Comparison of ENCODE assay signal across 11 mouse cellular contexts in genomic region chr11:16941103-16941793, GRCm38 (mm10). TPM values are rescaled to one million over a fixed set of nuclear protein-coding genes. Genes with fewer than 3 reads are reported as not detected.
A peak's percentile ranks its signal among the peaks of the same experiment; 100 is the strongest.
DNase-seq lines count a peak whose midpoint lies in the region; ATAC-seq and TF ChIP-seq lines count a peak whose summit lies in the region.
"Had no signal": no experiment of that assay in that cellular context is flagged by ENCODE, and none has a peak within 500 bp of the region (broad histone marks: within the 10 kb centered on the region; RNA-seq: fewer than 3 reads in every experiment).

No protein-coding gene starts in this region.

- H3K9me3 ChIP-seq in forebrain, postnatal 0 days (ENCODE audit: low read length): no peaks in the 10 kb centered on the region
- H3K9me3 ChIP-seq in stomach, postnatal 0 days (ENCODE audit: control insufficient read depth, low read length): no peaks in the 10 kb centered on the region
- H3K9me3 ChIP-seq: G1E; lung, embryonic 15.5 days had no signal

- peak; percentile 13; the same call in 1 of the 2 replicates for TF ChIP-seq CTCF in forebrain, postnatal 0 days (IDR thresholded peaks at IDR 0.05; ENCODE audit: low read depth)
- peak; percentile 30 for TF ChIP-seq CTCF in stomach, postnatal 0 days (IDR thresholded peaks at IDR 0.05; ENCODE audit: low read depth)

- H3K4me1 ChIP-seq in forebrain, postnatal 0 days (ENCODE audit: insufficient read depth): no peaks in the 10 kb centered on the region
- no peaks in the 10 kb centered on the region for H3K4me1 ChIP-seq in stomach, postnatal 0 days (replicated peaks; ENCODE audit: control insufficient read depth, insufficient read depth)

- H3K9ac ChIP-seq in forebrain, postnatal 0 days: no peak overlapping the region
- no peak overlapping the region for H3K9ac ChIP-seq in stomach, postnatal 0 days (ENCODE audit: low read length)
- H3K9ac ChIP-seq: lung, embryonic 15.5 days had no signal

- no peaks in the 10 kb centered on the region for H3K27me3 ChIP-seq in forebrain, postnatal 0 days (ENCODE audit: insufficient read depth, low read length)
- H3K27me3 ChIP-seq in stomach, postnatal 0 days (ENCODE audit: control insufficient read depth, insufficient read depth, low read length): no peaks in the 10 kb centered on the region
- H3K27me3 ChIP-seq: lung, embryonic 15.5 days had no signal

- TF ChIP-seq EP300 in stomach, postnatal 0 days (optimal IDR thresholded peaks at IDR 0.05): no peak

- no peak overlapping the region for H3K4me3 ChIP-seq in forebrain, postnatal 0 days (ENCODE audit: low read depth, low read length)
- no peak overlapping the region for H3K4me3 ChIP-seq in stomach, postnatal 0 days (ENCODE audit: low read depth, low read length)
- H3K4me3 ChIP-seq: lung, embryonic 15.5 days had no signal

- peak; percentile 18 for DNase-seq in ovary, postnatal 36 days (ENCODE audit: low spot score)
- no peak for DNase-seq in ovary, postnatal 10 days (ENCODE audit: low spot score)
- peak; percentile 51 for DNase-seq in forebrain, postnatal 0 days
- no peak for DNase-seq in stomach, postnatal 0 days (ENCODE audit: low spot score)
- no peak for DNase-seq in gastrocnemius, postnatal 10 days
- DNase-seq in natural killer cell, adult 2 months (ENCODE audit: low spot score in 2 of 2): no peak
- DNase-seq: adrenal gland, postnatal 10 days; thymus, postnatal 14 days had no signal

- H3K36me3 ChIP-seq in forebrain, postnatal 0 days (ENCODE audit: insufficient read depth): no peaks in the 10 kb centered on the region
- H3K36me3 ChIP-seq in stomach, postnatal 0 days (ENCODE audit: control insufficient read depth, insufficient read depth, low read length): no peaks in the 10 kb centered on the region
- H3K36me3 ChIP-seq: G1E; lung, embryonic 15.5 days had no signal

- 33% methylated on average over 4 of the region's 4 CpGs for WGBS in forebrain, postnatal 0 days
- 39% methylated on average over 4 of the region's 4 CpGs for WGBS in stomach, postnatal 0 days

- ATAC-seq in forebrain, postnatal 0 days: peak; percentile 87
- ATAC-seq in megakaryocyte, adult 5-6 weeks (ENCODE audit: poor library complexity, severe bottlenecking): peak; percentile 62
- no peak for ATAC-seq in stomach, postnatal 0 days (ENCODE audit: low FRiP score, low TSS enrichment)

- no peak overlapping the region for H3K4me2 ChIP-seq in forebrain, postnatal 0 days (ENCODE audit: low read depth)
- no peak overlapping the region for H3K4me2 ChIP-seq in stomach, postnatal 0 days (replicated peaks; ENCODE audit: low read depth)
- H3K4me2 ChIP-seq: lung, embryonic 15.5 days had no signal

- H3K27ac ChIP-seq in forebrain, postnatal 0 days (ENCODE audit: low read depth, low read length): peak overlapping the region; percentile 15; the same call in 1 of the 2 replicates
- H3K27ac ChIP-seq in stomach, postnatal 0 days (replicated peaks): no peak overlapping the region
- H3K27ac ChIP-seq: lung, embryonic 15.5 days had no signal

RNA-seq across cellular contexts. Expression of gene Fbxo48, which starts 9.9 kb away (rescaled TPM):
- total RNA-seq in forebrain, postnatal 0 days (2014; rRNA removed): 1.7 and 2.1 TPM in 2 replicates
- 0.21 and 0.39 TPM in 2 replicates for polyA plus RNA-seq in forebrain, postnatal 0 days (2015; fragmentation: Nextera tagmentation; extraction: Ambion mirVana)
- total RNA-seq in megakaryocyte, adult 5-6 weeks (2015): 10.6 and 11.4 TPM in 2 replicates
- 11.3 and 12.2 TPM in 2 replicates for total RNA-seq in megakaryocyte, adult 5-6 weeks (2017)
- polyA plus RNA-seq in stomach, postnatal 0 days (2015; fragmentation: Nextera tagmentation; extraction: Ambion mirVana): 0.21 and 0.35 TPM in 2 replicates
- total RNA-seq in gastrocnemius, postnatal 10 days (2021): 1 to 10 TPM in 1 of 2 experiments, under 1 TPM in 1; 0.89 to 1.1 TPM

Comparison
In these comparisons a context has a peak if more than half of its experiments do, and no peak if none do; other contexts are left out.
1. DNase-seq: peak in ovary, postnatal 36 days (single experiment) and forebrain, postnatal 0 days (single experiment); none in ovary, postnatal 10 days (single experiment), stomach, postnatal 0 days (single experiment), gastrocnemius, postnatal 10 days (single experiment) and natural killer cell, adult 2 months (0 of 2).